Mouse (Mus musculus) midbrain, embryonic 16.5 days (tissue): ENCODE data around the gene March10. TPM values are rescaled to one million over a fixed set of nuclear protein-coding genes. Genes with fewer than 3 reads are reported as not detected.

ENCODE experiments used
- ATAC-seq: fragments of 200-750 bp; cut with Nextera tagmentation; 2 replicates; pipeline ENCODE4 v1.8.0; 2017; ENCODE audit warnings: moderate TSS enrichment
- H3K27ac ChIP-seq: fragments of 300-500 bp; sonication (generic); 2 replicates; pipeline ENCODE4 v1.5.1; 2014; ENCODE audit warnings: mild to moderate bottlenecking, low read length, mixed read lengths
- H3K27me3 ChIP-seq: fragments of 300-500 bp; sonication (generic); 2 replicates; pipeline ENCODE4 v1.6.1; 2014; ENCODE audit warnings: low read depth, low read length, mixed read lengths; ENCODE audit not compliant: control insufficient read depth, insufficient read depth
- H3K36me3 ChIP-seq: fragments of 300-500 bp; sonication (generic); 2 replicates; pipeline ENCODE4 v1.6.1; 2014; ENCODE audit warnings: mild to moderate bottlenecking, low read length, moderate library complexity, mixed read lengths; ENCODE audit not compliant: control insufficient read depth, insufficient read depth
- H3K4me1 ChIP-seq: fragments of 300-500 bp; sonication (generic); 2 replicates; pipeline ENCODE4 v1.6.1; 2014; ENCODE audit warnings: mild to moderate bottlenecking, low read length, mixed read lengths; ENCODE audit not compliant: control insufficient read depth, insufficient read depth
- H3K4me2 ChIP-seq: fragments of 300-500 bp; sonication (generic); 2 replicates; pipeline ENCODE4 v1.6.1; 2014; ENCODE audit warnings: mild to moderate bottlenecking, low read length, mixed read lengths
- H3K4me3 ChIP-seq: fragments of 300-500 bp; sonication (generic); 2 replicates; pipeline ENCODE4 v1.5.1; 2014; ENCODE audit warnings: low read depth, mild to moderate bottlenecking, low read length, moderate library complexity, mixed read lengths
- H3K9ac ChIP-seq: fragments of 300-500 bp; sonication (generic); 2 replicates; pipeline ENCODE4 v1.6.1; 2014; ENCODE audit warnings: low read depth, low read length, mixed read lengths
- H3K9me3 ChIP-seq: fragments of 300-500 bp; sonication (generic); replicated peaks from 2 replicates; pipeline ENCODE4 v1.6.1; 2014; ENCODE audit warnings: mild to moderate bottlenecking, low read length, mixed read lengths; ENCODE audit not compliant: control insufficient read depth, poor library complexity, severe bottlenecking
- WGBS: fragments of 180-500 bp; shearing (Covaris S2); extraction: QIAGEN DNeasy Blood & Tissue Kit; methylation state at CpG from one replicate; pipeline ENCODE4 v1.1.7; 2014; 5-methylcytosine and 5-hydroxymethylcytosine counted together
- polyA plus RNA-seq: library from polyadenylated mRNA; unstranded; fragments of >200 nt; fragmentation: Nextera tagmentation; extraction: Ambion mirVana; gene quantifications from 2 replicates; pipeline ENCODE4 v1.2.1, GENCODE M21; 2015

The March10 gene
- polyA plus RNA-seq, 1 experiment from 2014 or later, result 0.73 TPM

DNA sequence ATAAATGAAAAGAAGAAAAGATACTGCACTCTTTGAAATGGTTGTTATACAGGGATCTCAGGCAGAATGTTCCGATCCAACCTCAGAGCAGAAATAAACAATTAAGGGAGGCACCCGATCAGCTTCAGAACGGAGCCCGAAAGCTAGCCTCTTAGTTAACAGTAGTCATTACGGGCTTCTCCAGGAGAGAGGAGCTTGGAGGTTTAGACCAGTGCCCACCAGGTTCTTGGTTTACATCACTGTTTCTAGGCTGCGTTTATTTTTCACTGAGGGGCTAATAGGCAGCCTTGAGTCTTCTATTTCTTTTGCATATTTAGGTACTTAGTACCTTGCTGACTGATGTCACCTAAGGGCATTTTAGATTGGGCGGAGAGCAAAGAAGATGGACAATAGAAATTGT lies 506 bp upstream of the March10 start:
- no peaks in the 10 kb centered on the region for H3K36me3 ChIP-seq
- WGBS, result 31% methylated on average over 7 of the region's 7 CpGs
- ATAC-seq, result peak; percentile 43; the same call in 1 of the 2 replicates

DNA sequence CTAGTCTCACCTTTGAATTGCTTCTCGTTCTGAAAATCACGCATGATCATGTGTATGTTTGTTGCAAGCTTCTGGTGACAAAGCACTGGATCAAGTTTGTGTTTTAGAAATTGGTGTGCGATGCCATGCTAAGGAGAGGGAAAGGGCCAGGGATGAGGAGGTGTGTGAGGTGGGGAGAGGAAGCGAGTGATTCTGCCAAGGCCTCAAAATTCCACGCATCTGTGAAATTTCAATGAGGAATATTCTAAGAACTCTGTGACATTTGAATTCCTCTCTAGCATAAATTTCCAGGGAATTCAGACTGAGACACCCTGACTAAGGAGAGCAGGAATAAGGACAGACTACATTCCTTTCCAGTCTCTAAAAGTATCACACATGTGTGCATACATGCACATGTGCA lies 1.4 kb downstream of the March10 start:
- Histone ChIP-seq H3K27me3 (no peaks in the 10 kb centered on the region), H3K4me2 (no peak overlapping the region), H3K4me1 (peaks cover 19% of the 10 kb centered on the region), H3K9ac (no peak overlapping the region), H3K9me3 (no peaks in the 10 kb centered on the region), H3K36me3 (no peaks in the 10 kb centered on the region), H3K27ac (0 out of 2 replicates have a peak overlapping the region, but pooled peaks have one; percentile 22), H3K4me3 (no peak overlapping the region)
- 86% methylated on average over 5 of the region's 5 CpGs for WGBS
- no peak for ATAC-seq

More for the DNA sequence above, 506 bp upstream of the March10 start:
- peak overlapping the region; percentile 62 for H3K9ac ChIP-seq
- H3K4me2 ChIP-seq, result peak overlapping the region; percentile 83
- H3K27ac ChIP-seq, result peak overlapping the region; percentile 94
- H3K27me3 ChIP-seq, result no peaks in the 10 kb centered on the region
- peak overlapping the region; percentile 44 for H3K4me3 ChIP-seq
- H3K4me1 ChIP-seq, result peaks cover 19% of the 10 kb centered on the region
- no peaks in the 10 kb centered on the region for H3K9me3 ChIP-seq

DNA sequence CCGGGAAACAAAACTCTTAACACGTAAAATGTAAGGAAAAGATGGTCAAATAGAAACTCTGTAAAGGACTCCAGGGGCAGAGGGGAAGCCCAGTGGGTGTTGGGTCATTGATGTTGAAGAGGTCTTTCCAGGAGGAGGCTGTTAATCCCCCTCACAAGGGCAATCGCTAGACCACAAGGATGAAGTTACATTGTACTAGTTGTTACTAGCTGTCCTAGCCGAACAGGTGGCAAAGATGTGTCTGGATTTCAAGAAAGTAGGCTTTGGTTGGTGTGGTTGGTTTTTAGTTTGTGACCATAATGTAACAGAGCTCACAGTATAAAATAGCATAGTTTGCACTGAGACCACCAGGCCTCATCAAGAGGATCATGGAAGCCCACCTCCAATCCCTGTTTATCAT lies 3.5 kb downstream of the March10 start:
- no peak overlapping the region for H3K27ac ChIP-seq
- H3K36me3 ChIP-seq, result no peaks in the 10 kb centered on the region
- no peaks in the 10 kb centered on the region for H3K27me3 ChIP-seq
- H3K9me3 ChIP-seq, result no peaks in the 10 kb centered on the region
- 85% methylated on average over 4 of the region's 4 CpGs for WGBS
- no peak for ATAC-seq
- no peak overlapping the region for H3K9ac ChIP-seq
- H3K4me2 ChIP-seq, result no peak overlapping the region
- H3K4me1 ChIP-seq, result peaks cover 16% of the 10 kb centered on the region
- no peak overlapping the region for H3K4me3 ChIP-seq

DNA sequence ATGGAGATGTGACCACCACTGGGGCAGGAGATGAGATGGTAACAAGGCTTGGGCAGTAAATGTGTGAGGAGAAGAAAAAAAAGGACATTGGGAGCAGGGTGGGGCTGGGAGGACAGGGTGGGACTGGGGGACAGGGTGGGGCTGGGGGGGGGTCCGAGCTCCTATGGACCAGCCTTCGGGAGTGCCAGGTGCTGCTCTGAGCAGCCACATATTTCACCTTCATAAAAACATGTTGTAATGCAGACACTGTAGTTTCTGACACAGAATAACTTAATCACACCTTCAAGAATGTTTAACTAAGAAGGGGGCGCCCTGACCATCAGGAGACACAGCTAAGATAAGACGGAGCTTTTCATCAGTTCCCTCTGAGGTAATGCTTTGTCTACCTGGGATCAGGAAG lies 4.0 kb downstream of the March10 start:
- Histone ChIP-seq H3K4me1 (peaks cover 10% of the 10 kb centered on the region), H3K4me3 (no peak overlapping the region), H3K36me3 (no peaks in the 10 kb centered on the region), H3K9ac (no peak overlapping the region), H3K4me2 (no peak overlapping the region), H3K27ac (no peak overlapping the region), H3K9me3 (no peaks in the 10 kb centered on the region), H3K27me3 (no peaks in the 10 kb centered on the region)
- WGBS, result 82% methylated on average over 4 of the region's 4 CpGs
- ATAC-seq, result no peak

DNA sequence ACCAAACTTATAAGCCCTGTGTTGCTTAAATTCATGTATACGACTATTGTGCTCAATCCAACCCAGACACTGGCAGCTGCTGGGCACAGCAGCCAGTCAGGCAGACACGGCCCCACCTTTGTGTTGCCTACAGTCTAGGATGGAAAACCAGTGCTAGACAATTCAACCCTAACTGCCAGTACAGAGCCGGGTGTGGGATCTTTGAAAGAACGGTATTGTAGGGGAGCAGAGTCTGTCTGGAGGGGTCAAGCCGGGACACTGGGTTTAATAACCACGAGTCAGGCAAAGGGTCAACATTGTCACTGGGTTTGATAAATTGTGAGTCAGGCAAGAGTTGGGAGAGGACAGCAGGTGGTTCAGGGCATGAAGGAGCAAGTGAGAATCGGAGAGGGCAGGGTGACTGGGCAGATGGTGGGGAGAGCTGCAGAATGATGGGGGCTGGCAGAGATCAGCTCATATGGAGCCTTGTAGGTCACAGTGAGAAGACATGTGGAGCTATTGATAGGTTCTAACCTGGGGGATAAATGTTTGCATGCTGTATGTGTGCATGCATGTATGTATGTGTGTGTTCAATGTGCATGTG lies 4.9 kb downstream of the March10 start:
- no peak overlapping the region for H3K4me2 ChIP-seq
- H3K4me1 ChIP-seq, result peaks cover 5% of the 10 kb centered on the region; the same call in 1 of the 2 replicates
- no peaks in the 10 kb centered on the region for H3K36me3 ChIP-seq
- H3K27me3 ChIP-seq, result no peaks in the 10 kb centered on the region
- ATAC-seq, result no peak
- no peak overlapping the region for H3K27ac ChIP-seq
- H3K9ac ChIP-seq, result no peak overlapping the region
- WGBS, result 65% methylated on average over 7 of the region's 7 CpGs
- H3K4me3 ChIP-seq, result no peak overlapping the region
- no peaks in the 10 kb centered on the region for H3K9me3 ChIP-seq

DNA sequence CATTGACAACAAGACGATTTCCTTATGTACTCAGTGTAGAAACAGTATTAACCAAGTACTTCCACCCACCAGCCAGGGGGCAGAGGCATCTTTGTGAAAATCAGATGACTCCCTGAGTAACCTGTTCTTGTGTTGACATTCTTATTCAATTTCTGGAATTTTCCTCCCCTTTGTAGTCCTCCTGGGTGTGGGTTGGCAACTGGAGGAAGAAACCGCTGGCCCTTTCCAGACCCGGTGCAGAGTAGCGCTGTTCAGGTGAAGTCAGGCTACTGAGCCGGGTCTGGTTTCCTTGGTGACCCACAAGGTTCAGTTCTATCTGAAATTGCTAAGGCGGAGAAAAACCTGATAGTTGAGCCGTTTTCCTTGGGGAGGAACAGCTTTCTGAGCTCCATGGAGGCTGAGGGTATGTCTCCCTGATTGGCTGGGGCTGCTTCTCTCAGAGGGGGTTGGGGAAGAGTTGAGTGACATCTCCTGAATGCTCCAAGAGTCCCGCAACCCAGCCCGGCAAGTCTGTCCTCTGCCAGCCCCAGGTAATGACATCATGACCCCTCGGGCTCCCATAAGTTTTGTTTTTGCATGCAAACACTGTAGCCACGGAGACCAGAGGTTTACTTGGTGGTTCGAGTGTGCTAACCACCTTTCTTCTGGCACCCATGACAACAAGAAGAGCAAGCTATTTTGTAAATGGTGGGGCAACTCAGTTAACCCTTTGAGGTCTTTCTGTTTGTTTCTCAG lies 6.8 kb downstream of the March10 start:
- Histone ChIP-seq H3K4me2 (no peak overlapping the region), H3K36me3 (no peaks in the 10 kb centered on the region), H3K27ac (no peak overlapping the region), H3K9ac (no peak overlapping the region), H3K4me3 (no peak overlapping the region), H3K9me3 (no peaks in the 10 kb centered on the region), H3K27me3 (no peaks in the 10 kb centered on the region), H3K4me1 (no peaks in the 10 kb centered on the region)
- 70% methylated on average over 12 of the region's 12 CpGs for WGBS
- no peak for ATAC-seq

DNA sequence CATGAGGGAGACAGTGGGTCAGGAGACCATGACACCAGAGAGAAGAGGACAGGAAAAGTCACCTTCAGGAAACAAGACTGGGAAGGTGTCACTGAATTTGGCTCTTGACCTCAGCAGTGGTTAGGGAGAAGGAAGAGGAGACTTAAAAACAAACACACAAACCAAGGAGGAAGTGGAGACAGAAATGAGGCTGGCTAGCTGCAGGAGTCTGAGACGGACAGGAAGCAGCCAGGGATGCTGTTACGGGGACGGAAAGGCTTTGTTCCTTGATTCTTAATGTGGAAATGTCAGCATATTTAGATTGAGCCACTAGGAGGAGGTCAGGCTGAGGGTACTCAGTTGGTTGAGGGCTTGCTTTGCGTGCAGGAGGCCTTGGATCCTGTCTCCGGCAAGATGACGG lies 8.9 kb downstream of the March10 start:
- no peaks in the 10 kb centered on the region for H3K4me1 ChIP-seq
- H3K27ac ChIP-seq, result no peak overlapping the region
- ATAC-seq, result no peak
- H3K4me3 ChIP-seq, result no peak overlapping the region
- WGBS, result 76% methylated on average over 6 of the region's 6 CpGs
- no peak overlapping the region for H3K9ac ChIP-seq
- H3K9me3 ChIP-seq, result no peaks in the 10 kb centered on the region
- no peaks in the 10 kb centered on the region for H3K36me3 ChIP-seq
- no peak overlapping the region for H3K4me2 ChIP-seq
- H3K27me3 ChIP-seq, result no peaks in the 10 kb centered on the region

DNA sequence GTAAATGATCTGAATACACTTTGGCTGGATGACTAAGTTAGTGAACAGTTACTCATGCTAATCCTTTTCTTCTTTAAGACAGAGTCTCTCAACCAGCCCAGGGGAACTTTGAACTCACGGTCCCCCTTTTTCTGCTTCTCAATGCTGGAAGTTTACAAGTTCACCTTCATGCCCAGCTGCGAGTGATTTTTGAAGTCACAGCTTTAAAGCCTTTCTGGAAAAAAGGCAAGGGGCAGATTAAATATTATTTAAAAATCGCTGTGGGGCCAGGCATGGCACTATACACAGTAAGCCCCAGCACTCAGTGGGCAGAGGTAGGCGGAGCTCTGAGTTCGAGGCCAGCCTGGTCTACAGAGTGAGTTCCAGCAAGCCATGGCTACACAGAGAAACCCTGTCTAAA lies 10.3 kb downstream of the March10 start:
- H3K4me1 ChIP-seq, result no peaks in the 10 kb centered on the region
- 89% methylated on average over 5 of the region's 5 CpGs for WGBS

DNA sequence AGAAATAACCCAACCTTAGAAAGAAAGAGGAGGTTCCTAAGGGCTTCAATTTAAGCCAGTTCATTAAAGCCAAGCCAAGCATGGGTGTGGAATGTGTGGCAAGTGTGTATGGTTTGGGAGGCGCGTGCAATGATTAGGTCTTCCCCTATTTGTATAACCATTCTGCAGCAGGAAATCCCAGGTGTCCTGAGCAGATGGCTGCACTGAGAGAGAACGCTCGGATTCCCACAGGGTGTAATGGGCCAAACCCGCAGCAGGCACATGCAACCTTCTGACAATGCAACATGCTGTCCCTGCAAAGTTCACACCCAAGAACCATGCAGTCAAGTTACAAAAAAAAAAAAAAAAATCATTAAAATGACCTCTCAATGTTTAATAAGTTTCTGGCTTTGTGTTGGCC lies 10.8 kb downstream of the March10 start:
- H3K27me3 ChIP-seq, result no peaks in the 10 kb centered on the region
- WGBS, result 57% methylated on average over 5 of the region's 5 CpGs
- H3K9ac ChIP-seq, result no peak overlapping the region
- H3K27ac ChIP-seq, result no peak overlapping the region
- no peaks in the 10 kb centered on the region for H3K36me3 ChIP-seq
- no peak overlapping the region for H3K4me2 ChIP-seq
- ATAC-seq, result no peak
- no peak overlapping the region for H3K4me3 ChIP-seq
- H3K9me3 ChIP-seq, result no peaks in the 10 kb centered on the region
- H3K4me1 ChIP-seq, result no peaks in the 10 kb centered on the region

More for the DNA sequence above, 10.3 kb downstream of the March10 start:
- no peak for ATAC-seq
- Histone ChIP-seq H3K36me3 (no peaks in the 10 kb centered on the region), H3K9ac (no peak overlapping the region), H3K27me3 (no peaks in the 10 kb centered on the region), H3K4me2 (no peak overlapping the region), H3K9me3 (no peaks in the 10 kb centered on the region), H3K27ac (no peak overlapping the region), H3K4me3 (no peak overlapping the region)
